Mouse (Mus musculus) left cerebral cortex, postnatal 4 days (tissue): ENCODE measurements around the gene Apbb1. TPM values are rescaled to one million over a fixed set of nuclear protein-coding genes. Genes with fewer than 3 reads are reported as not detected.

Experiments
- DNase-seq: peaks from one replicate; pipeline ENCODE4 v3.0.0-alpha.2; 2022
- intact Hi-C: fragments of 180-260 bp; cut with DNase I; formaldehyde crosslinking; loops from one replicate; pipeline ENCODE4 v1.15.1; 2025
- total RNA-seq, 2 experiments: library from RNA; stranded (reverse); gene quantifications; 2 replicates each; pipeline ENCODE4 v1.2.3; 2021

The Apbb1 gene
- total RNA-seq, 2 experiments from 2014 or later: 327 to 331 TPM

- intact Hi-C loops: no loop called here
- no peak for DNase-seq
Measured at GRCm38 (mm10) chr7:105572949-105573348, 8.5 kb downstream of the Apbb1 start.

- DNase-seq: no peak
- intact Hi-C loops: no loop called here
Measured at GRCm38 (mm10) chr7:105570756-105571155, 10.7 kb downstream of the Apbb1 start.

- intact Hi-C loops: no loop called here
- DNase-seq: peak; percentile 90
Measured at GRCm38 (mm10) chr7:105569512-105570496, 11.6 kb downstream of the Apbb1 start.

GRCm38 (mm10) chr7:105568988-105569471 is 12.4 kb downstream of the Apbb1 start:
- intact Hi-C loops: no loop called here
- peak; percentile 82 for DNase-seq

GRCm38 (mm10) chr7:105568583-105568982 is 12.9 kb downstream of the Apbb1 start:
- peak; percentile 87 for DNase-seq
- intact Hi-C loops: no loop called here

GRCm38 (mm10) chr7:105565071-105565836 is 16.2 kb downstream of the Apbb1 start:
- DNase-seq: no peak
- intact Hi-C loops: no loop called here

- DNase-seq: no peak
- intact Hi-C loops: no loop called here
Measured at GRCm38 (mm10) chr7:105563367-105563766, 18.1 kb downstream of the Apbb1 start.

- no peak for DNase-seq
- intact Hi-C loops: no loop called here
Measured at GRCm38 (mm10) chr7:105562317-105562716, 19.1 kb downstream of the Apbb1 start.

- intact Hi-C loops: loop anchor here (10.0 kb wide), 1 partner anchor 176 kb away; the partner anchor contains the start of genes Ilk and Rrp8
- no peak for DNase-seq
Measured at GRCm38 (mm10) chr7:105559016-105559415, 22.4 kb downstream of the Apbb1 start.

GRCm38 (mm10) chr7:105557671-105558070 is 23.8 kb downstream of the Apbb1 start:
- DNase-seq: no peak
- intact Hi-C loops: loop anchor here (10.0 kb wide), 1 partner anchor 177 kb away; the partner anchor contains the start of genes Ilk and Rrp8

- DNase-seq: no peak
- intact Hi-C loops: loop anchor here (10.0 kb wide), 1 partner anchor 178 kb away; the partner anchor contains the start of genes Ilk and Rrp8
Measured at GRCm38 (mm10) chr7:105556406-105556805, 25.0 kb downstream of the Apbb1 start.

GRCm38 (mm10) chr7:105555571-105555970 is 25.9 kb downstream of the Apbb1 start:
- intact Hi-C loops: loop anchor here (10.0 kb wide), 1 partner anchor 179 kb away; the partner anchor contains the start of genes Ilk and Rrp8
- peak; percentile 40 for DNase-seq

GRCm38 (mm10) chr7:105554212-105554942 is 27.1 kb downstream of the Apbb1 start, which contains the start of gene Smpd1:
TSS of gene Smpd1 (plus strand) at chr7:105554360.
- DNase-seq: peak; percentile 91
- intact Hi-C loops: loop anchor here (5.0 to 10.0 kb wide), 3 partner anchors 78 to 258 kb away; partner anchors contain the start of genes Ilk, Mrpl17, Rrp8 and Trim3

GRCm38 (mm10) chr7:105553456-105554211 is 27.8 kb downstream of the Apbb1 start:
- intact Hi-C loops: loop anchor here (5.0 to 10.0 kb wide), 3 partner anchors 79 to 259 kb away; partner anchors contain the start of genes Ilk, Mrpl17, Rrp8 and Trim3
- DNase-seq: no peak

GRCm38 (mm10) chr7:105549035-105549434 is 32.4 kb downstream of the Apbb1 start:
- intact Hi-C loops: no loop called here
- DNase-seq: no peak

- no peak for DNase-seq
- intact Hi-C loops: no loop called here
Measured at GRCm38 (mm10) chr7:105547970-105548369, 33.5 kb downstream of the Apbb1 start.

- intact Hi-C loops: no loop called here
- DNase-seq: no peak
Measured at GRCm38 (mm10) chr7:105545986-105546385, 35.5 kb downstream of the Apbb1 start.

GRCm38 (mm10) chr7:105534162-105534561 is 47.3 kb downstream of the Apbb1 start:
- intact Hi-C loops: no loop called here
- no peak for DNase-seq

GRCm38 (mm10) chr7:105528094-105528493 is 53.4 kb downstream of the Apbb1 start:
- intact Hi-C loops: no loop called here
- DNase-seq: no peak
